Mouse (Mus musculus): ENCODE data around the gene Rack1.
A peak's percentile ranks its signal among the peaks of the same experiment; 100 is the strongest.

Rack1 gene

DNA sequence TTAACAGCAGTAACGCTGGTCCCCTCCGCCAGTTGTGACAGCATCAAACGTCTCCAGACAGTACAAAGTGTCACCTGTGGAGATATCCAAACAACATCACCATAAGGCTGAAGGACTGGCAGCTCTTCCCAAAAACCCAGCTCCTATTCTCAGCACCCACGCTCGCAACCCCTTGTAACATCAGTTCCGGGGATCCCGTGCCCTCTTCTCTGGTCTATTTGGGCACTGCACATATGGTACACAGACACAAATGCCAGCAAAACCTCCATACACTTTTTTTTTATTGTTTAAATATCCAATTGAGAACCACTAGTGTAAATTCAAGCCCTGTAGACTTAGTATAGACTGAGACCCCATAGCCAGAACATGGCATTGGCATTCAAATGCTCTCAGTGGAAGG is 4.9 kb upstream of the Rack1 start:
- ATAC-seq (ENCODE audit: low TSS enrichment) = no peak

DNA sequence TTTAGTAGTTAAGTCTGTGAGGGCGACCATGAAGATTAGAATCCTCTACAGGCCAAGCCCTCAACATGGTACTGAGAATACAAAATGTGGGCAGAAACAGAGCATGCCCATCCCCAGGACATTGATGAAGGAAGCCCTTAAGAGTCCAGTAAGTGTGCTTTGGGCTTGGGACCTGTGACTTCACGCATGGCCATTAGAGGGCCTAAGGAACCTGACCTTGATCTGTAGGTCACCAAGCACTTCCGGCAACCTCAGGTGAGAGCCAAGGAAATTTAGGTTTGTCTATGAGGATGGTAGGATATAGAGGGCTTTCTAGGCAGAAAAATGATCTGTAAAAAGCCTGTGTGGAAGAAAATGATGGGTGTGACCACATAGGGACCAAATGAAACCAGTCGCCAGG is 3.8 kb upstream of the Rack1 start:
- no peak for ATAC-seq (ENCODE audit: low TSS enrichment)

DNA sequence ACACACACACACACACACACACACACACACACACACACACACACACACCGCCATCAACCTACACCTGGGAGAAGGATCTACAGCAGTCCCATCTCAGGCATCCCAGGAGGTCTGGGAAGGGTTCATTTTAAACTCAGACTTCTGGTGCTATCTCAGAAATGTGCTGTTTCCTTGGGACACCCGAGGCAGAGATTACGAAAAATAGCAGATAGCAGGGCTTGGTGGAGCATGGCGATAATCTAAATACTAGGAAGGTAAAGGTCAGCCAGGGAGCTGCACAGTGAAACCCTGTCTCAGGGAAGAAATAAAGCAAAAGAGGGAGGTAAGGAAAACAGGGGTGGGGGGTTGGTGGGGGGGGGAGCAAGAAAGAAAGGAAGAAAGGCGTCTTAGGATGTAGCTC is 2.8 kb upstream of the Rack1 start:
- no peak for ATAC-seq (ENCODE audit: low TSS enrichment)

- no peak for ATAC-seq (ENCODE audit: low TSS enrichment)
These were observed 1.8 kb upstream of the Rack1 start for GRCm38 (mm10) chr11:48798308-48798707.

DNA sequence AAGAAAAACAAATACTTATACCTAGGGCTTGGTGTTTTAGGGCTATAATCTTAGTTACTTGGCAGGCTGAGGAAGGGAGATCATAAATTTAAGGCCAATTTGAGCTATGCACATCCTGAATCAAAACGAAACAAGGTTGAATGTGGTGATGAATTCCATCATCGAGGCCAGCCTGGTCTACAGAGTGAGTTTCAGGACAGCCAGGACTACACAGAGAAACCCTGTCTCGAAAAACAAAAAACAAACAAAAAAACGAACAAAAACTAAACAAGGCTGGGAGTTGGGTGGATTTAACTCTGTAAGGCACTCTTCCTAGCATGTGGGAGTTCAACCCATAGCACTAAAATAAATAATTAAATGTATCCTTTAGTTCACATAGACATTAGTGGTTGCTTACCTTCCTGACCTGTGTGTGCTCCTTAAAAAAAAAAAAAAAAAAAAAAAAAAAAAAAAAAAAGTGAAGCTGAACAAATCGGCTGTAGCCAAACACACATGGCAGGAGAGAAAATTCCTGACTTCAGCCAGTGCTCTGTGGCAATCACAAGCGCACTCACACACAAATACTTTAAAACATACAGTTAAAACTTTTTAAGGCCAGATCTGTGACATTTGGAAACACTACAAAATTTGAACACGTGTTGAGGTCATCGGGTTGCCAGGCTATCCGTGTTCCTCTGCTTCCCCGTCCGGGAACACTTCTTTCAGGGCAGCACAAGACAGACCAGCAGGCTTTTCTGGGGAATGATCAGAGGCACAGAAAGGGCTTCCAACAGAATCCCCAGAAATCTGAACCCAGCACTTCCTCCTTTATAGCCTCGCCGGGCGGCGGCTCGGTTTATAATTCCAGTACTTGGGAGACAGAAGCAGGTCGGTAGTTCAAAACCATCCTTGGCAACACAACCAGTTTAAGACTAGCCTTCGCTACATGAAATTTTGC is 880 bp upstream of the Rack1 start:
- peak; percentile 8; the same call in 1 of the 2 replicates for ATAC-seq (ENCODE audit: low TSS enrichment)

DNA sequence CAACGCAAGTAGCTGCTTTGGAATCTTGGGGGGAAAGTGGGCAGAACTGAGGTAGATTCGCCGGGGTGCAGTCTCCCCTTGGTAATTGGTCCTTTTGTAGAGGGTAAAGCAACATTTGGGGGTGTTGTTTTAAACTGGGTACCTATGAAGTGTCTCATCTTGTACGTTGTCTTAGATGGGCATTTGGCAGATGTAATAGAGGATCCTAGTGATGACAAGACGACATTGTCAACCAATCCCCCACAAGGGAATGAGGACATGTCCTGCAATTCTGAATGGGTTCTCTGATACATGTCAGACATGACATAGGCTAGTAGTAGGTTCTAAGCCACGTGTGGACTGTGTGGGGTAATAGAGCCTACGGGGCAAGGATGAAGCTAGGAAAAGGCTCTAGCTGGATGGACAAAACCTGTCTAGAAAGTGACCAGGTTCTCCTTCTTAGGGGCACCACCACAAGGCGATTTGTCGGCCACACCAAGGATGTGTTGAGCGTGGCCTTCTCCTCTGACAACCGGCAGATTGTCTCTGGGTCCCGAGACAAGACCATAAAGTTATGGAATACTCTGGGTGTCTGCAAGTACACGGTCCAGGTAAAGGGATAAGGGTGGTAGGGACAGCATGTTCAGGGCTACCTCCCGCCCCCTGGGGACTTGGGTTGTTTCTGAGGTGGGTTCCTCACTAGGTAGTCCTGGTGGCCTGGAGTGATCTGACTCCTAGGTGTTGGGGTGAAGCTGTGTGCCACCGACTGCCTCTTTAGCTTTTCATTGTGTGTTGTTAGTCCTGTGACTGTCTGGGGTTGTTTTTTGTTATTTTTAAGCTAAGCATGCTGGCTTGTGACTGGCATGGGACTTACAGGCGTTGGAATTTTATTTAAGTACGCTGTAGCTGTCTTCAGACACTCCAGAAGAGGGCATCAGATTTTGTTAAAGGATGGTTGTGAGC is 2.0 kb downstream of the Rack1 start:
- ATAC-seq (ENCODE audit: low TSS enrichment) = no peak

GRCm38 (mm10) chr11:48803988-48804387 is 3.9 kb downstream of the Rack1 start:
- ATAC-seq (ENCODE audit: low TSS enrichment) = no peak

DNA sequence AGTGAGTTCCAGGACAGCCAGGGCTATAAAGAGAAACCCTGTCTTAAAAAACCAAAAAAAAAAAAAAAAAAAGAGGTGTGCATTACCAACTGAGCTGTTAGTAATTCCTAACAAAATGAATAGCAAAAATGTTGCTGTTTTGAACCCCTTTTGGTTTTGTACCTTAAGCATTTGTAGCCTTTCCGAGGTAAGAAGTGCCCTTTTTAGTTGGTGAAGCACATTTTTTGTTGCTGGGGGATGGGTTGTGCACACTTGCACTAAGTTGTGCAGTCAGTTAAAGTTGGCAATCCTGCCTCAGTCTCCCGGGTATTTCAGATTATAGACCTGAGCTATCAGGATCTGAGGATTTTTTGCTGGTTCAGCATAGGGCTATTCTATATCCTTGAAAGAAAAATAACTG is 4.8 kb downstream of the Rack1 start:
- no peak for ATAC-seq (ENCODE audit: low TSS enrichment)

GRCm38 (mm10) chr11:48806856-48807562 is 6.9 kb downstream of the Rack1 start:
- peak; percentile 83 for ATAC-seq (ENCODE audit: low TSS enrichment)

DNA sequence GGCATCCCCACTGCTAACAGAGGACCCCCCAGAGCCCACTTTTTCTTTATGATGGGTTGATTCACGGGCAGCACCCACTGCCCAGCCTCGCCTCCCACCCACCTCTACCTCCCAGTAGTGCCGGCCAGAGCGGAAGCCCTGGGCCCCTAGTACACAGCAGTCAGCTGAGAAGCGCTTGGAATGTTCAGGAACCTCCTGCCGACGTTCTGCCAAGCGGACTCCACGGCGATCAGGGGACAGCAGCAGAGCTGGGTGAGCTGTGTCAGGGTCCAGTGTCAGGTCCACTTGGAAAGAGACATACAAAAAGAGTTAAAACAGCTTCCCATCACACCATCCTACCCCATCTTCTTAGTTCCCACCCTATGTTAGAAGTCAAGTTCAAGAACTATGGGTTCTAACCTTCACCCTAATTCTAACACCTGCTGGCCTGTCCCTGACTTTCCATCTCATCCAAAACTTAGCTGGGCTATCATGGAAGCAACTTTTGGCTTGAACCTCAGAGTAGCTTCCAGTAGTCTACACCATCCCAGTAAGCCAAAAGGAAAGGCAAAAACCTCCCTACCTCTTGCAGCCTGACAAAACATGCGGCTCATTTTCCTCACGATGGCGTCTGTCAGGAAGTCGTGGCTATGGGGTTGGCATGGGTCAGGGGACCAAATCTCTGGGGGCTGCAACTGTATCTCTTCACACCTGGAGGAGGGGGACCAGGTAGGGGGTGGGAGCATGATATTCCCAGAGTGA is 7.6 kb downstream of the Rack1 start:
- peak; percentile 20 for ATAC-seq (ENCODE audit: low TSS enrichment)

GRCm38 (mm10) chr11:48808304-48808646 is 8.1 kb downstream of the Rack1 start:
- no peak for ATAC-seq (ENCODE audit: low TSS enrichment)

DNA sequence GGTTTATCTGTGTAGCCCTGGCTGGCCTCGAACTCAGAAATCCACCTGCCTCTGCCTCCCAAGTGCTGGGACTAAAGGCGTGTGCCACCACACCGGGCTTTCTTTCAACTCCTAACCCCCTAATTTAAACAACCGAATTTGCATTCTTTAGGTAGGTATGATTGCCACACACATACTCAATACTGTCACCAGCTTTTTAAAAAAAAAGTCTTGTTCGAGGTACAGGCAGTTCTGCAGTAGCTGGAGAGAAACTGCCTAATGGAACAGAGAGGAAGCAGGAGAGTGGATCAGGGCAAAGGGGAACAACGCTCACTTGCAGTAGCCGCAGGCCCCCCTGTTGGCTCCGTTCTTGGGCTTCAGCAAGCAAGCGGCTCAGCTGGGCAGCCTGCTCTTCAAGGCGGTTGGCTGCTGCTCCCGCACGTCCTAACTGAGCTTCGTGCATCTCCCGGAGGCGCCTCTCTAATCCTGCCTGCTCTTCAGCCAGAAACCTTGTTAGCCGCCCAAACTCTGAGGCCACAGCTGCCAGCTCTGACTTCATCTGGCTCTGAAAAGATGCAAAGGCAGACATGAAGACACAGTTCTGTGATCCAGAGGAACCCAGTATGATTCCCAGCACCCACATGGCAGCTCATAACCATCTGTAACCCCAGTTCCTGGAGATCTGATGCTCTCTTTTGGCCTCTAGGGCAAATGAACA is 8.8 kb downstream of the Rack1 start:
- peak; percentile 44; the same call in 1 of the 2 replicates for ATAC-seq (ENCODE audit: low TSS enrichment)

GRCm38 (mm10) chr11:48809434-48809830 is 9.3 kb downstream of the Rack1 start:
- no peak for ATAC-seq (ENCODE audit: low TSS enrichment)

- no peak for ATAC-seq (ENCODE audit: low TSS enrichment)
These were observed 10.0 kb downstream of the Rack1 start for GRCm38 (mm10) chr11:48810142-48810541.

DNA sequence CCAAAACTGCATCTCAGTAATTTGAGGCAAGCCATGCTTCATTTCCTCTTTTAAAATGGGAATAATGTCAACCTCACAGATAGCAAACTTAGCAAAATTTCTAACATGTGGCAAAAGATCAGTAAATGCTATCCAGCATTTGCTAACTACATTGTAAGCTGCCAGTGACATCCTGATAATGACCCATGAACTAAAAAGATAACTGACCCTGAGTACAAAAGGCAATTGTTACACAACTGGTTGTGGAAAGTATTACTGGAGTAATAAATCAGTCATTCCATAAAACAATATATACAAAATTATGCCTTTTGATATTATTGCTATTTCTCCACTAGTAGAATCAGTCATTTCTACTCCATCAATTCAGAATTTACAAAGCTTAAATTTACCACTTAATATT is 13.7 kb downstream of the Rack1 start:
- no peak for ATAC-seq (ENCODE audit: low TSS enrichment)

DNA sequence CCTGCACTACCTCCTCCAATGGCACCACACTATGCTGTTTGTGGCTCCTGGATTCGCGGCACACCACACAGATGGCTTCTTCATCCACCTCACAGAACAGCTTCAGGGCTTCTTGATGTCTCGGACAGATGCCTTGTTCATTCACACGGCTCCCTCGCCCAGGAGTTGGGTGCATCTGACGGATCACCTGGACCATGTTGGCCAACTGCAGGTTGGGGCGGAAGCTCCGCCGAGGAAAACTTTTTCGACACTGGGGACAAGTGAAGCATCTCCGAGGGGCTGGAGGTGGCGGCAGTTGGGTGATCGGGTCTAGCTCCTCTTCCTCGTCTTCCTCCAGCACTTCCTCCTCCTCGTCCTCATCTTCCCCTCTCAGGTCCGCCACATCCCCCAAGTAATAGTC is 15.7 kb downstream of the Rack1 start:
- ATAC-seq (ENCODE audit: low TSS enrichment) = no peak

GRCm38 (mm10) chr11:48816281-48816781 is 16.2 kb downstream of the Rack1 start:
- ATAC-seq (ENCODE audit: low TSS enrichment) = no peak

DNA sequence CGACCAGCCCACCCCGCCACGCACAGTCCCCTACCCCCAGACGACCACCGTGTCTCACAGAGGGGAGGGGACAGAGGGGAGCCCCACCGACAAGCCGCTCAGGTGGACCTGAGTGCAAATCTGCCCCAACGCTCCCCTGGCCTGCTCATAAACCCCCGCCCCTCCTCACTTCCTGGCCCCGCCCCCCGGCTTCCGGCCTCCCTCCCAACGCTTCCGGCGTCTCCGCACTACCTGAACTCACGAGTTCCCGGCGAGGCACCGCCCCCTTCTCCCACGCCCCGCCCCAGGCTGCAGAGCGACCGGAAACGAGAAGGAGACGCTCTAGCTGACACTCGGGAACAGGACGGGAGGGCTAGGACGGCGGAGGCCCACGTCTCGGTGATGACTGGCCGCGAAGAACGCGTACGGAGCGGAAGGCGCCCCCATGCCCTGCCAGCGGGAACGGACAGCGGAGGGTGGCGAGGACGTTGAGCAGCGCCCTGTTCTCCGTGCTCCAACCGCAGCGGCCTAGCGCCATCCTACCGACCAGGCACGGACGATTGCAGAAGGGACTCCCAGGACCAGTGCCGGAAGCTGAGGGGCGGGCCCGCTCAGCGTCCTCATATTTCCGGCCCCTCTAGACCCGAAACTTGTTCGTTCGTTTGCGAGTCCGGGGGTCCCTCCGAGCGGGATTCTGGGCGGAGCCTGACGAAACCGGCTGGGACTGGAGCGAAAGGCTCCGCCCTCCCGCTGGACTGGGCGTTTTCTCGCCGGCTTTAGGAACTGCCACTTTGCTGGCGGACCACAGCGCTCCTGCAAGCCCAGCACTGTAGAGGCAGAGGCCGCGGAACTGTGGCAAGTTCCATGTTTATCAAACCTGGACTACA is 16.9 kb downstream of the Rack1 start, which contains the start of gene Trim41:
Gene Trim41 (minus strand): TSS at position 554 of the 866 bp plus-strand sequence.
- ATAC-seq (ENCODE audit: low TSS enrichment) = peak; percentile 92

GRCm38 (mm10) chr11:48817794-48818193 is 17.7 kb downstream of the Rack1 start:
- ATAC-seq (ENCODE audit: low TSS enrichment) = no peak

Data from frontal cortex, adult (tissue).